Mouse (Mus musculus) testis, adult 2 months (tissue): Measurements from ENCODE around the gene Trh.

Source experiments
- CTCF ChIP-seq: fragments of 200-500 bp; IDR thresholded peaks from 2 replicates; pipeline ENCODE4 v1.5.1; 2012; ENCODE audit warnings: low read depth, mild to moderate bottlenecking, inconsistent platforms, low read length, moderate library complexity; ENCODE audit not compliant: control insufficient read depth, insufficient read depth, insufficient replicate concordance
- POLR2A ChIP-seq: fragments of 200-500 bp; IDR thresholded peaks from 2 replicates; pipeline ENCODE4 v1.6.1; 2012; ENCODE audit warnings: low read depth, mild to moderate bottlenecking, inconsistent platforms, low read length, moderate library complexity; ENCODE audit not compliant: control insufficient read depth

GRCm38 (mm10) chr6:92199414-92199813 lies 45.0 kb downstream of the Trh start:
- TF ChIP-seq CTCF (no peak), POLR2A (no peak)
